In genomic region chr6:85037677-85038076, GRCm38 (mm10) we compare ENCODE assay signal across 8 mouse cellular contexts. TPM values are rescaled to one million over a fixed set of nuclear protein-coding genes. Genes with fewer than 3 reads are reported as not detected.
DNase-seq lines count a peak whose midpoint lies in the region; ATAC-seq lines count a peak whose summit lies in the region.

No protein-coding gene starts in this region.

- ATAC-seq in monocyte, adult 5-6 weeks (replicated peaks; ENCODE audit: insufficient number of reproducible peaks, low FRiP score, low TSS enrichment, poor library complexity, severe bottlenecking) = 0 out of 2 replicates have a peak, but pooled peaks have one; percentile 43

- intact Hi-C loops in heart, postnatal 36 days (cut with DNase I) = loop anchor here (1.0 to 2.0 kb wide), 2 partner anchors 31 to 81 kb away; partner anchors contain the start of gene Exoc6b

- peak; percentile 6 to 43 for DNase-seq in spleen, adult 18-20 months
- no peak for DNase-seq in spleen, adult 12 weeks (ENCODE audit: low spot score)
- peak; percentile 92 for DNase-seq in brain, adult 2 months (ENCODE audit: low read depth, low spot score)
- peak; percentile 58 for DNase-seq in fibroblast of lung, adult 2 months (ENCODE audit: low read depth)
- DNase-seq in heart, postnatal 36 days = peak; percentile 58 to 63
- peak; percentile 15 to 82 for DNase-seq in left cerebral cortex, adult 9 months (ENCODE audit: low spot score in 2 of 2)
- DNase-seq in telencephalon, adult 2 months (ENCODE audit: low read depth, low spot score) = peak; percentile 73

RNA-seq across cellular contexts. Expression of gene Exoc6b, which starts 31.6 kb away (rescaled TPM):
- total RNA-seq in heart, postnatal 36 days (2021) = 10 to 100 TPM; 20.6 to 21.4 TPM
- 16.1 to 25.8 TPM (median 18.2 TPM) in 3 replicates for total RNA-seq in monocyte, adult 5-6 weeks (2017)
